Mouse (Mus musculus) left cerebral cortex, postnatal 4 days (tissue): ENCODE results near the gene Cyth3. TPM values are rescaled to one million over a fixed set of nuclear protein-coding genes. Genes with fewer than 3 reads are reported as not detected.

Source experiments
- DNase-seq: peaks from one replicate; pipeline ENCODE4 v3.0.0-alpha.2; 2022
- intact Hi-C: fragments of 180-260 bp; cut with DNase I; formaldehyde crosslinking; loops from one replicate; pipeline ENCODE4 v1.15.1; 2025
- total RNA-seq, 2 experiments: library from RNA; stranded (reverse); gene quantifications; 2 replicates each; pipeline ENCODE4 v1.2.3; 2021

Cyth3 gene
- total RNA-seq, 2 experiments from 2014 or later: 88.2 to 115 TPM

- intact Hi-C loops: no loop called here
- DNase-seq: no peak
Measured at GRCm38 (mm10) chr5:143659021-143659523, 36.8 kb downstream of the Cyth3 start.

GRCm38 (mm10) chr5:143663074-143663687, 40.9 kb downstream of the Cyth3 start:
- no peak for DNase-seq
- intact Hi-C loops: no loop called here

- intact Hi-C loops: no loop called here
- no peak for DNase-seq
Measured at GRCm38 (mm10) chr5:143665561-143665960, 43.3 kb downstream of the Cyth3 start.

- intact Hi-C loops: no loop called here
- DNase-seq: no peak
Measured at GRCm38 (mm10) chr5:143666015-143666414, 43.8 kb downstream of the Cyth3 start.

GRCm38 (mm10) chr5:143668884-143669283, 46.6 kb downstream of the Cyth3 start:
- intact Hi-C loops: no loop called here

GRCm38 (mm10) chr5:143669393-143669792, 47.1 kb downstream of the Cyth3 start:
- no peak for DNase-seq
- intact Hi-C loops: no loop called here

More at GRCm38 (mm10) chr5:143668884-143669283, 46.6 kb downstream of the Cyth3 start:
- DNase-seq: no peak

GRCm38 (mm10) chr5:143669839-143670238, 47.6 kb downstream of the Cyth3 start:
- intact Hi-C loops: no loop called here
- no peak for DNase-seq

GRCm38 (mm10) chr5:143670740-143671415, 48.6 kb downstream of the Cyth3 start:
- intact Hi-C loops: no loop called here
- DNase-seq: no peak

- intact Hi-C loops: no loop called here
- DNase-seq: no peak
Measured at GRCm38 (mm10) chr5:143674576-143674975, 52.3 kb downstream of the Cyth3 start.

- no peak for DNase-seq
- intact Hi-C loops: no loop called here
Measured at GRCm38 (mm10) chr5:143676218-143676985, 54.2 kb downstream of the Cyth3 start.

- intact Hi-C loops: no loop called here
- DNase-seq: no peak
Measured at GRCm38 (mm10) chr5:143677363-143677762, 55.1 kb downstream of the Cyth3 start.

GRCm38 (mm10) chr5:143678634-143679271, 56.5 kb downstream of the Cyth3 start:
- intact Hi-C loops: no loop called here
- no peak for DNase-seq

GRCm38 (mm10) chr5:143679654-143680053, 57.4 kb downstream of the Cyth3 start:
- no peak for DNase-seq
- intact Hi-C loops: loop anchor here (10.0 kb wide), 1 partner anchor 45 kb away; no protein-coding TSS in a partner anchor

GRCm38 (mm10) chr5:143683696-143684095, 61.4 kb downstream of the Cyth3 start:
- intact Hi-C loops: loop anchor here (10.0 kb wide), 1 partner anchor 49 kb away; no protein-coding TSS in a partner anchor
- no peak for DNase-seq

GRCm38 (mm10) chr5:143684911-143685390, 62.7 kb downstream of the Cyth3 start:
- no peak for DNase-seq
- intact Hi-C loops: loop anchor here (10.0 kb wide), 1 partner anchor 50 kb away; no protein-coding TSS in a partner anchor

- DNase-seq: no peak
- intact Hi-C loops: loop anchor here (10.0 kb wide), 1 partner anchor 52 kb away; no protein-coding TSS in a partner anchor
Measured at GRCm38 (mm10) chr5:143686456-143686855, 64.2 kb downstream of the Cyth3 start.

- DNase-seq: no peak
- intact Hi-C loops: loop anchor here (10.0 kb wide), 1 partner anchor 53 kb away; no protein-coding TSS in a partner anchor
Measured at GRCm38 (mm10) chr5:143687589-143687988, 65.3 kb downstream of the Cyth3 start.

- no peak for DNase-seq
Measured at GRCm38 (mm10) chr5:143690392-143690791, 68.1 kb downstream of the Cyth3 start.

GRCm38 (mm10) chr5:143690926-143691325, 68.7 kb downstream of the Cyth3 start:
- intact Hi-C loops: no loop called here
- no peak for DNase-seq

More at GRCm38 (mm10) chr5:143690392-143690791, 68.1 kb downstream of the Cyth3 start:
- intact Hi-C loops: no loop called here

GRCm38 (mm10) chr5:143696323-143696722, 74.1 kb downstream of the Cyth3 start:
- DNase-seq: no peak
- intact Hi-C loops: no loop called here
